Mouse (Mus musculus) fat pad, adult 2 months (tissue): ENCODE results near the gene Btbd35f29.
"Not testable (repeated sequence)": the region's sequence is repeated elsewhere in the genome, so short reads cannot be mapped to it uniquely, and the experiment has no call there.

Experiments
- DNase-seq: peaks from one replicate; pipeline ENCODE4 v3.0.0-alpha.2; 2011; ENCODE audit warnings: low read depth, low spot score; ENCODE audit errors: extremely low read depth

Btbd35f29 gene

DNA sequence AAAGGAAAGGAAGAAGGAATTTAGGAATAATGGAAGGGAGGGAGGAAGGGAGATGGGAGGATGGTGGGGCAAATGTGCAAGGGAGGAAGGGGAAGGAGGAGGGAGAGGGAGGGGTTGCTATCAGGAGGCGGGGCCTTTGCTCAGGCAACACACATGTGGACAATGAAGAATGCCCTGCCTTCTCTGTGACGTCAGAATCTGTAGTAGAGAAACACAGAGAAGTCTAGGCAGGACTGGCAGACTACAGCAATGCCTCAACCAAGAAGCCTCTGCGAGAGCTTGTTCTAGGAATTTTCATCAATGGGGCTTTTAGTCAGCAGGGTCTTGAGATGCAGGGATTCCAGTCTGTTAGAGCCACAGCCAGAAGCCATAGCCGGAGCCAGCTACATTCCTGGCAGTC is at the start of gene Btbd35f29:
Gene Btbd35f29, plus strand, starts transcription at position 301 of the 400 bp plus-strand sequence.
- not testable (repeated sequence) for DNase-seq

DNA sequence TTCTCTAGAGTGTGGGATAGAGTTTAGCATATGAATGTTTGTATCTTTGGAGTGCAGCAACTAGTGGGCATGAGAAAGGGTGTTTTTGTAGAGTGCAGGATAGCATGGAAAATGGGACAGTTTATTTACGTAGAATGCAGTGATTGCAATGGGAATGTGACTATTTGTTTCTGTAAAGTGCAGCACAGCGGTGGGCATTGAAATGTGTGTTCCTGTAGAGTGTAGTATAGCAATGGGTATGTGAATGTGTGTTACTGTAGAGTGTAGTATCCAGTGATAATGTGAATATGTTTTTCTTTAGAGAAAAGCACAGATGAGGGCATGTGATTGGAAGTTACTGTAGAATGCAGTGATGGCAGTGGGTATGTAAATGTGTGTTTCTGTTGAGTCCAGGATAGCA is 23.9 kb downstream of the Btbd35f29 start:
- not testable (repeated sequence) for DNase-seq

DNA sequence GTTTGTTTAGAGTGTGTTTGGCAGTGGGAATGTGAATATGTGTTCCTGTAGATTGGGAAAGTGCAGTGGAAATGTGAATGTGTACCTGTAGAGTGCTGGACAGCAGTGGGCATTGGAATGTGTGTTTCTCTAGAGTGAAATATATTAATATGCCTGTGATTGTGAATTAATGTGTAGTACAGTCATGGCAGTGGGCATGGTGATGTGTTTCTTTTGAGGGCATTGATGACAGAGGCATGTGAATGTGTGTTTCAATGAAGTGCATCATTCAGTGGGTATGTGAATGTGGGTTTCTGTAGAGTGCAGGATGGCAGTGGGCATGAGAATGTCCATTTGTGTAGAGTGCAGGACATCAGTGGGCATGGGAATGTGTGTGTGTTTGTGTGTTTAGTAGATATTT is 27.7 kb downstream of the Btbd35f29 start:
- not testable (repeated sequence) for DNase-seq

DNA sequence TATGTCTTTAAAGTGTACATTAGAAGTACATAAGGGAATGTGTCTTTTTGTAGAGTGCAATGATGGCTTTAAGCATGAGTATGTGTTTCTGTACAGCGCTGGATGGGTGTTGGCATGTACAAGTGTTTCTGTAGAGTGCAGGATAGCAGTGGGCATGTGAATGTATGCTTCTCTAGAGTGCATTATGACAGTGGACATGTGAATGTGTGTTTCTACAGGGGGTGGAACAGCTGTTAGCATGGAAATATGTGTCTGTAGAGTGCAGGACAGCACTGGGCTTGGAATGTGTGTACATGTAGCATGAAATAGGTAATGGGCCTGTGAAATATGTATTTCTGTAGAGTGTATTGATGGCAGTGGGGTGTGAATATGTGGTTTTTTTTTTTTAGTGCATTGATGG is 28.4 kb downstream of the Btbd35f29 start:
- DNase-seq, result not testable (repeated sequence)

- DNase-seq, result not testable (repeated sequence)
Observed at GRCm38 (mm10) chrX:31158534-31159085, 41.1 kb downstream of the Btbd35f29 start.

- DNase-seq, result not testable (repeated sequence)
Observed at GRCm38 (mm10) chrX:31159450-31160322, 42.2 kb downstream of the Btbd35f29 start.

GRCm38 (mm10) chrX:31160554-31160953 is 43.1 kb downstream of the Btbd35f29 start:
- DNase-seq, result not testable (repeated sequence)

- not testable (repeated sequence) for DNase-seq
Observed at GRCm38 (mm10) chrX:31162638-31163037, 45.2 kb downstream of the Btbd35f29 start.

- not testable (repeated sequence) for DNase-seq
Observed at GRCm38 (mm10) chrX:31165193-31165592, 47.7 kb downstream of the Btbd35f29 start.
